Mouse (Mus musculus) G1E (cell line): Measurements from ENCODE around the gene Hmox2.

ENCODE experiments used
- CTCF ChIP-seq: IDR thresholded peaks from 2 replicates; pipeline ENCODE4 v1.5.1; 2012; ENCODE audit warnings: low read depth, low read length, inconsistent platforms, mixed read lengths
- GATA2 ChIP-seq: IDR thresholded peaks from 2 replicates; pipeline ENCODE4 v1.6.1; 2012; ENCODE audit warnings: low read depth, low read length, inconsistent platforms, borderline replicate concordance

GRCm38 (mm10) chr16:4781524-4782196 is 55.5 kb downstream of the Hmox2 start:
- TF ChIP-seq CTCF (no peak), GATA2 (no peak)
